Mouse (Mus musculus) myocyte (in vitro differentiated cells): Measurements from ENCODE around the gene Krt7.

Source experiments
- E2F4 ChIP-seq: IDR thresholded peaks from one replicate; pipeline ENCODE4 v1.6.1; 2011; ENCODE audit warnings: mild to moderate bottlenecking, control low read depth, moderate library complexity; ENCODE audit not compliant: insufficient read depth
- MAX ChIP-seq: IDR thresholded peaks from one replicate; pipeline ENCODE4 v1.6.1; 2011; ENCODE audit warnings: low read depth, mild to moderate bottlenecking, control low read depth
- MYOD1 ChIP-seq, 3 experiments: IDR thresholded peaks; one replicate each; pipeline ENCODE4 v1.6.1; 2011; ENCODE audit warnings: control low read depth in 2 of 3, low read depth in 2 of 3, mild to moderate bottlenecking in 2 of 3, moderate library complexity in 1 of 3; ENCODE audit not compliant: insufficient read length in 2 of 3, control insufficient read depth in 1 of 3
- MYOG ChIP-seq, 3 experiments: IDR thresholded peaks; one replicate each; pipeline ENCODE4 v1.6.1; 2011; ENCODE audit warnings: control low read depth in 2 of 3, low read depth in 2 of 3, mild to moderate bottlenecking in 2 of 3; ENCODE audit not compliant: insufficient read length in 2 of 3, control insufficient read depth in 1 of 3, insufficient read depth in 1 of 3
- POLR2A ChIP-seq: IDR thresholded peaks from one replicate; pipeline ENCODE4 v1.6.1; 2011; ENCODE audit warnings: low read depth, mild to moderate bottlenecking, control low read depth, moderate library complexity; ENCODE audit not compliant: insufficient read length
- POLR2AphosphoS2 ChIP-seq: IDR thresholded peaks from one replicate; pipeline ENCODE4 v1.6.1; 2011; ENCODE audit warnings: low read depth, control low read depth; ENCODE audit not compliant: insufficient read length
- SRF ChIP-seq: IDR thresholded peaks from one replicate; pipeline ENCODE4 v1.6.1; 2011; ENCODE audit warnings: low read depth; ENCODE audit not compliant: control insufficient read depth, insufficient read length
- TCF12 ChIP-seq: IDR thresholded peaks from one replicate; pipeline ENCODE4 v1.6.1; 2011; ENCODE audit warnings: mild to moderate bottlenecking, control low read depth; ENCODE audit not compliant: poor library complexity, insufficient read depth, severe bottlenecking

DNA sequence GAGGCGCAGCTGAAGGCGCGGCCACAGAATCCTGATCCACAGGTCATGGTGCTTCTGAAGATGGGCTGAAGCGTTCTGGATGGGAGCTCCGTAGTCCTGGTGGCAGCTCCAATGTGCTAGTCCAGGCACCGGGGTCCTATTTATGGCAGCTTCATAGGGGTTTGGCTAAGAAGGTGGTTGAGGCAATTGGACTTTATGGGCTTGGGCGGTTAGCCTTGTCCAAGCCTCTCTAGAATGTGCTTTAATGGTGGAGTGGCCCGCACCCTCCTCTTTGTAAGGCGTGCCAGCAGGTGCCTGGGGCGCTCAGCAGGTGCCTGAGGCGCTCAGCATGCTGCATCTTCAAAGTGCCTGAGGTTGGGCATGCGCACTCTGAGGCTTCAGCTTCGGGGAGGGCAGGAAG lies 52.8 kb downstream of the Krt7 start, which contains the start of gene Krt81:
- TF ChIP-seq POLR2A (no peak), MYOD1 (IDR thresholded peaks at IDR 0.05; ENCODE audit: control insufficient read depth in 1 of 3, insufficient read length in 2 of 3, low read depth in 2 of 3) (no peak), POLR2AphosphoS2 (no peak), MYOG (IDR thresholded peaks at IDR 0.05; ENCODE audit: control insufficient read depth in 1 of 3, insufficient read depth in 1 of 3, insufficient read length in 2 of 3, low read depth in 2 of 3) (no peak), MAX (no peak), E2F4 (no peak), SRF (no peak), TCF12 (no peak)
